Mouse (Mus musculus) kidney, adult 2 months (tissue): ENCODE data around the gene Zfp691.

ENCODE experiments used
- CTCF ChIP-seq: fragments of 200-500 bp; conservative IDR thresholded peaks from 2 replicates; pipeline ENCODE4 v1.5.1; 2011; ENCODE audit warnings: low read depth, mild to moderate bottlenecking, control low read depth, low read length, moderate library complexity, mixed read lengths; ENCODE audit not compliant: insufficient read depth, insufficient read length
- POLR2A ChIP-seq: fragments of 200-500 bp; IDR thresholded peaks from one replicate; pipeline ENCODE4 v1.6.1; 2011; ENCODE audit warnings: low read depth, low read length, control low read depth

GRCm38 (mm10) chr4:119189864-119190263 is 15.9 kb upstream of the Zfp691 start, which contains the start of gene Ermap:
- no peak for TF ChIP-seq POLR2A
- no peak for TF ChIP-seq CTCF
